Comparison of ENCODE assay signal across 21 mouse cellular contexts in the genomic region with DNA sequence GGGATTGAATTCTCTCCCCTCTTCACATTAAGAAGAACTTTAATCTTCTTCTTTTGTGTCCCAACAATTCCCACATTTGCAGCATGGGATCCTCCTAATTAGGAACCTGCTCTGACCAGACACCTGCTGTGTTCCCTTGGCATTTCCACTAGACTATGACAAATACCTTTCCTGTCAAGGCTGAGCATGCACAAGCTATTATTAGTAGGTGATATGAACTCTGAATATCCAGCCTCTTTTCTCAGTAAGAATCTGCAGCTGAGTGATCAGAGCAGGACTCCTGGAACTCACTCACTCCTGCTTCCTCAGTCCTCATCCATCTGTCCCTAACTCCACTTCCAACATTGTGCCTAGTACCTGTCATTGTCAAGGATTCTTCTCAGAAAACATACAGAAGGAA.
A peak's percentile ranks its signal among the peaks of the same experiment; 100 is the strongest.
DNase-seq lines count a peak whose midpoint lies in the region; ATAC-seq and TF ChIP-seq lines count a peak whose summit lies in the region.
"Had no signal": no experiment of that assay in that cellular context is flagged by ENCODE, and none has a peak within 500 bp of the region (broad histone marks: within the 10 kb centered on the region; RNA-seq: fewer than 3 reads in every experiment).

No protein-coding gene starts in this region.

- TF ChIP-seq CTCF in ES-Bruce4 (IDR thresholded peaks at IDR 0.05; ENCODE audit: low read depth, low read length), result no peak

- no peaks in the 10 kb centered on the region for H3K4me1 ChIP-seq in ES-Bruce4 (ENCODE audit: control insufficient read depth, insufficient read depth, low read length)
- H3K4me1 ChIP-seq in hindbrain, embryonic 10.5 days (replicated peaks), result no peaks in the 10 kb centered on the region
- H3K4me1 ChIP-seq: embryonic facial prominence, embryonic 10.5 days; forebrain, embryonic 13.5 days; hindbrain, embryonic 13.5 days had no signal

- no peak for TF ChIP-seq POLR2A in ES-Bruce4 (IDR thresholded peaks at IDR 0.05; ENCODE audit: insufficient read depth, low read length)

- H3K4me3 ChIP-seq in ES-Bruce4 (ENCODE audit: low read depth, low read length), result 0 out of 2 replicates have a peak overlapping the region, but pooled peaks have one; percentile 6
- no peak overlapping the region for H3K4me3 ChIP-seq in hindbrain, embryonic 10.5 days
- H3K4me3 ChIP-seq: embryonic facial prominence, embryonic 10.5 days; forebrain, embryonic 13.5 days; gastrocnemius, adult 2 months; hindbrain, embryonic 13.5 days had no signal

- H3K27ac ChIP-seq in ES-Bruce4 (ENCODE audit: insufficient read depth, low read length), result peak overlapping the region; percentile 99
- no peak overlapping the region for H3K27ac ChIP-seq in hindbrain, embryonic 10.5 days
- H3K27ac ChIP-seq: embryonic facial prominence, embryonic 10.5 days; forebrain, embryonic 13.5 days; gastrocnemius, adult 2 months; hindbrain, embryonic 13.5 days; hindbrain, postnatal 0 days had no signal

- ATAC-seq in cerebellum, adult (ENCODE audit: insufficient number of reproducible peaks, low FRiP score, low TSS enrichment), result peak; percentile 92
- ATAC-seq: CD4-positive, CD25-positive, alpha-beta regulatory T cell, adult 4 months; forebrain, embryonic 13.5 days; hindbrain, postnatal 0 days had no signal

- DNase-seq in cerebellum, adult 11 months, result no peak
- DNase-seq in cerebellum, adult 8-10 months, result peak; percentile 28
- DNase-seq in cerebellum, postnatal 36 days, result peak; percentile 6 to 12
- no peak for DNase-seq in hindbrain, embryonic 10.5 days (ENCODE audit: low spot score)
- DNase-seq in spleen, postnatal 10 days (ENCODE audit: low spot score in 2 of 2), result no peak
- DNase-seq: adrenal gland, adult 2 months; adrenal gland, postnatal 36 days; B cell, adult 2 months; gastrocnemius, adult 2 months; gastrocnemius, postnatal 25 days; heart, postnatal 10 days; heart, postnatal 4 days; kidney, adult 11 months; kidney, adult 9 months had no signal

- H3K9me3 ChIP-seq in ES-Bruce4 (replicated peaks; ENCODE audit: control insufficient read depth, insufficient read depth, low read length, poor library complexity, severe bottlenecking), result no peaks in the 10 kb centered on the region
- H3K9me3 ChIP-seq in hindbrain, embryonic 10.5 days, result peaks cover 45% of the 10 kb centered on the region

- H3K27me3 ChIP-seq in ES-Bruce4 (ENCODE audit: control insufficient read depth, insufficient read depth, low read length, poor library complexity, severe bottlenecking), result no peaks in the 10 kb centered on the region
- no peaks in the 10 kb centered on the region for H3K27me3 ChIP-seq in hindbrain, embryonic 10.5 days (ENCODE audit: insufficient read depth, poor library complexity, severe bottlenecking)
- H3K27me3 ChIP-seq: forebrain, embryonic 13.5 days; hindbrain, embryonic 13.5 days had no signal

- H3K36me3 ChIP-seq in ES-Bruce4 (ENCODE audit: control insufficient read depth, insufficient read depth, low read length, poor library complexity, severe bottlenecking), result no peaks in the 10 kb centered on the region
- H3K36me3 ChIP-seq in hindbrain, embryonic 10.5 days, result no peaks in the 10 kb centered on the region
- H3K36me3 ChIP-seq: embryonic facial prominence, embryonic 10.5 days; hindbrain, embryonic 13.5 days had no signal

- TF ChIP-seq EP300 in ES-Bruce4 (IDR thresholded peaks at IDR 0.05; ENCODE audit: insufficient read depth, low read depth, low read length), result no peak

- no peak overlapping the region for H3K9ac ChIP-seq in ES-Bruce4 (ENCODE audit: low read depth, poor library complexity, severe bottlenecking)
- H3K9ac ChIP-seq: forebrain, embryonic 13.5 days; hindbrain, embryonic 13.5 days had no signal

Comparison
In these comparisons a context has a peak if more than half of its experiments do, and no peak if none do; other contexts are left out.
1. DNase-seq: peak in cerebellum, adult 8-10 months (single experiment) and cerebellum, postnatal 36 days (2 of 2); none in cerebellum, adult 11 months (single experiment), hindbrain, embryonic 10.5 days (single experiment) and spleen, postnatal 10 days (0 of 2).